Mouse (Mus musculus) forebrain, embryonic 16.5 days (tissue): ENCODE results near the gene Xpo1. TPM values are rescaled to one million over a fixed set of nuclear protein-coding genes. Genes with fewer than 3 reads are reported as not detected.

Experiments used
- ATAC-seq: fragments of 200-750 bp; cut with Nextera tagmentation; 2 replicates; pipeline ENCODE4 v1.8.0; 2017; ENCODE audit warnings: mild to moderate bottlenecking, moderate library complexity
- H3K27ac ChIP-seq: fragments of 300-500 bp; sonication (generic); 2 replicates; pipeline ENCODE4 v1.5.1; 2014; ENCODE audit warnings: low read length, control low read depth
- H3K27me3 ChIP-seq: fragments of 300-500 bp; sonication (generic); replicated peaks from 2 replicates; pipeline ENCODE4 v1.6.1; 2014; ENCODE audit warnings: low read length; ENCODE audit not compliant: control insufficient read depth, insufficient read depth
- H3K36me3 ChIP-seq: fragments of 300-500 bp; sonication (generic); 2 replicates; pipeline ENCODE4 v1.6.1; 2014; ENCODE audit not compliant: control insufficient read depth, insufficient read depth
- H3K4me1 ChIP-seq: fragments of 300-500 bp; sonication (generic); replicated peaks from 2 replicates; pipeline ENCODE4 v1.6.1; 2014; ENCODE audit warnings: low read length; ENCODE audit not compliant: control insufficient read depth, insufficient read depth
- H3K4me2 ChIP-seq: fragments of 300-500 bp; sonication (generic); 2 replicates; pipeline ENCODE4 v1.6.1; 2014; ENCODE audit warnings: mild to moderate bottlenecking, low read length, control low read depth
- H3K4me3 ChIP-seq: fragments of 300-500 bp; sonication (generic); replicated peaks from 2 replicates; pipeline ENCODE4 v1.5.1; 2014; ENCODE audit warnings: mild to moderate bottlenecking, low read length, control low read depth
- H3K9ac ChIP-seq: fragments of 300-500 bp; sonication (generic); replicated peaks from 2 replicates; pipeline ENCODE4 v1.6.1; 2014; ENCODE audit warnings: low read depth, low read length, control low read depth
- H3K9me3 ChIP-seq: fragments of 300-500 bp; sonication (generic); 2 replicates; pipeline ENCODE4 v1.6.1; 2016; ENCODE audit warnings: low read length; ENCODE audit not compliant: control insufficient read depth
- WGBS: fragments of 180-500 bp; shearing (Covaris S2); extraction: QIAGEN DNeasy Blood & Tissue Kit; methylation state at CpG from one replicate; pipeline ENCODE4 v1.1.7; 2014; 5-methylcytosine and 5-hydroxymethylcytosine counted together
- polyA plus RNA-seq: library from polyadenylated mRNA; unstranded; fragments of >200 nt; fragmentation: Nextera tagmentation; extraction: Ambion mirVana; gene quantifications from 2 replicates; pipeline ENCODE4 v1.2.1, GENCODE M21; 2015

Gene Xpo1
- polyA plus RNA-seq, 1 experiment from 2014 or later, result 92.3 TPM

- Histone ChIP-seq H3K4me3 (peak overlapping the region; percentile 61), H3K4me2 (peak overlapping the region; percentile 93), H3K36me3 (0 out of 2 replicates have a peak, but pooled peaks cover 1% of the 10 kb centered on the region), H3K4me1 (peaks cover 16% of the 10 kb centered on the region), H3K27ac (peak overlapping the region; percentile 100), H3K27me3 (no peaks in the 10 kb centered on the region), H3K9me3 (no peaks in the 10 kb centered on the region), H3K9ac (peak overlapping the region; percentile 98)
- no peak for ATAC-seq
- under 1% methylated on average over 47 of the region's 48 CpGs for WGBS
These were observed 1.2 kb downstream of the Xpo1 start for GRCm38 (mm10) chr11:23256803-23257704.

GRCm38 (mm10) chr11:23259073-23259472, 3.2 kb downstream of the Xpo1 start:
- Histone ChIP-seq H3K4me1 (peaks cover 16% of the 10 kb centered on the region), H3K27ac (no peak overlapping the region), H3K27me3 (no peaks in the 10 kb centered on the region), H3K4me2 (no peak overlapping the region), H3K4me3 (no peak overlapping the region), H3K9me3 (no peaks in the 10 kb centered on the region), H3K36me3 (peaks cover 4% of the 10 kb centered on the region; the same call in 1 of the 2 replicates), H3K9ac (no peak overlapping the region)
- ATAC-seq, result no peak
- 85% methylated on average over 4 of the region's 4 CpGs for WGBS

GRCm38 (mm10) chr11:23259481-23259880, 3.6 kb downstream of the Xpo1 start:
- Histone ChIP-seq H3K27me3 (no peaks in the 10 kb centered on the region), H3K27ac (no peak overlapping the region), H3K4me1 (peaks cover 15% of the 10 kb centered on the region), H3K9me3 (no peaks in the 10 kb centered on the region), H3K4me3 (no peak overlapping the region), H3K9ac (no peak overlapping the region), H3K36me3 (peaks cover 4% of the 10 kb centered on the region; the same call in 1 of the 2 replicates), H3K4me2 (no peak overlapping the region)
- 67% methylated on average over 1 of the region's 1 CpGs for WGBS
- no peak for ATAC-seq

- no peak for ATAC-seq
- no peak overlapping the region for H3K4me2 ChIP-seq
- no peaks in the 10 kb centered on the region for H3K9me3 ChIP-seq
- no peak overlapping the region for H3K4me3 ChIP-seq
- no peak overlapping the region for H3K27ac ChIP-seq
- H3K4me1 ChIP-seq, result peaks cover 11% of the 10 kb centered on the region
- H3K36me3 ChIP-seq, result peaks cover 6% of the 10 kb centered on the region
- no peak overlapping the region for H3K9ac ChIP-seq
- 93% methylated on average over 1 of the region's 1 CpGs for WGBS
- H3K27me3 ChIP-seq, result no peaks in the 10 kb centered on the region
These were observed 4.3 kb downstream of the Xpo1 start for GRCm38 (mm10) chr11:23260186-23260585.

- H3K4me3 ChIP-seq, result no peak overlapping the region
- peaks cover 6% of the 10 kb centered on the region for H3K36me3 ChIP-seq
- H3K27ac ChIP-seq, result no peak overlapping the region
- WGBS, result 76% methylated on average over 3 of the region's 3 CpGs
- no peaks in the 10 kb centered on the region for H3K9me3 ChIP-seq
- no peak overlapping the region for H3K4me2 ChIP-seq
- H3K27me3 ChIP-seq, result no peaks in the 10 kb centered on the region
- no peak for ATAC-seq
- H3K9ac ChIP-seq, result no peak overlapping the region
- H3K4me1 ChIP-seq, result peaks cover 11% of the 10 kb centered on the region
These were observed 5.6 kb downstream of the Xpo1 start for GRCm38 (mm10) chr11:23261490-23261889.

GRCm38 (mm10) chr11:23264949-23265348, 9.1 kb downstream of the Xpo1 start:
- Histone ChIP-seq H3K27ac (no peak overlapping the region), H3K36me3 (peaks cover 9% of the 10 kb centered on the region), H3K4me3 (no peak overlapping the region), H3K27me3 (no peaks in the 10 kb centered on the region), H3K4me2 (no peak overlapping the region), H3K9ac (no peak overlapping the region), H3K4me1 (0 out of 2 replicates have a peak, but pooled peaks cover 3% of the 10 kb centered on the region), H3K9me3 (no peaks in the 10 kb centered on the region)
- no peak for ATAC-seq

GRCm38 (mm10) chr11:23271770-23272724, 16.2 kb downstream of the Xpo1 start:
- WGBS, result 67% methylated on average over 4 of the region's 4 CpGs
- H3K27me3 ChIP-seq, result no peaks in the 10 kb centered on the region

GRCm38 (mm10) chr11:23275780-23276179, 19.9 kb downstream of the Xpo1 start:
- H3K4me1 ChIP-seq, result no peaks in the 10 kb centered on the region
- no peaks in the 10 kb centered on the region for H3K9me3 ChIP-seq
- H3K27ac ChIP-seq, result no peak overlapping the region
- no peak overlapping the region for H3K9ac ChIP-seq
- 71% methylated on average over 3 of the region's 3 CpGs for WGBS
- H3K27me3 ChIP-seq, result no peaks in the 10 kb centered on the region
- no peak for ATAC-seq
- no peak overlapping the region for H3K4me3 ChIP-seq
- no peak overlapping the region for H3K4me2 ChIP-seq
- peaks cover 37% of the 10 kb centered on the region for H3K36me3 ChIP-seq

More at GRCm38 (mm10) chr11:23271770-23272724, 16.2 kb downstream of the Xpo1 start:
- H3K4me3 ChIP-seq, result no peak overlapping the region
- H3K27ac ChIP-seq, result no peak overlapping the region; the same call in 1 of the 2 replicates
- H3K4me1 ChIP-seq, result no peaks in the 10 kb centered on the region
- H3K9me3 ChIP-seq, result no peaks in the 10 kb centered on the region
- H3K36me3 ChIP-seq, result peaks cover 23% of the 10 kb centered on the region
- H3K4me2 ChIP-seq, result no peak overlapping the region
- H3K9ac ChIP-seq, result no peak overlapping the region
- peak; percentile 52 for ATAC-seq

- H3K4me3 ChIP-seq, result no peak overlapping the region
- H3K9ac ChIP-seq, result no peak overlapping the region
- 94% methylated on average over 4 of the region's 4 CpGs for WGBS
- no peaks in the 10 kb centered on the region for H3K27me3 ChIP-seq
- no peak overlapping the region for H3K4me2 ChIP-seq
- peaks cover 49% of the 10 kb centered on the region for H3K36me3 ChIP-seq
- no peaks in the 10 kb centered on the region for H3K4me1 ChIP-seq
- H3K9me3 ChIP-seq, result no peaks in the 10 kb centered on the region
- H3K27ac ChIP-seq, result no peak overlapping the region
- ATAC-seq, result no peak
These were observed 28.6 kb downstream of the Xpo1 start for GRCm38 (mm10) chr11:23284469-23284868.
